Mouse (Mus musculus) frontal cortex, adult 2 months (tissue): ENCODE data around the gene Clstn2. TPM values are rescaled to one million over a fixed set of nuclear protein-coding genes. Genes with fewer than 3 reads are reported as not detected.

Source experiments
- DNase-seq, 2 experiments: peaks; one replicate each; pipeline ENCODE4 v3.0.0; 2022; ENCODE audit warnings: low spot score in 1 of 2; ENCODE audit errors: extremely low spot score in 1 of 2
- polyA plus RNA-seq: library from polyadenylated mRNA; depleted of rRNA; stranded (reverse); fragments of >200 nt; gene quantifications from 2 replicates; pipeline ENCODE4 v1.2.3, GENCODE M21; 2012; rRNA removed

Clstn2 gene
- polyA plus RNA-seq = 41.5 and 44.1 TPM in 2 replicates

DNA sequence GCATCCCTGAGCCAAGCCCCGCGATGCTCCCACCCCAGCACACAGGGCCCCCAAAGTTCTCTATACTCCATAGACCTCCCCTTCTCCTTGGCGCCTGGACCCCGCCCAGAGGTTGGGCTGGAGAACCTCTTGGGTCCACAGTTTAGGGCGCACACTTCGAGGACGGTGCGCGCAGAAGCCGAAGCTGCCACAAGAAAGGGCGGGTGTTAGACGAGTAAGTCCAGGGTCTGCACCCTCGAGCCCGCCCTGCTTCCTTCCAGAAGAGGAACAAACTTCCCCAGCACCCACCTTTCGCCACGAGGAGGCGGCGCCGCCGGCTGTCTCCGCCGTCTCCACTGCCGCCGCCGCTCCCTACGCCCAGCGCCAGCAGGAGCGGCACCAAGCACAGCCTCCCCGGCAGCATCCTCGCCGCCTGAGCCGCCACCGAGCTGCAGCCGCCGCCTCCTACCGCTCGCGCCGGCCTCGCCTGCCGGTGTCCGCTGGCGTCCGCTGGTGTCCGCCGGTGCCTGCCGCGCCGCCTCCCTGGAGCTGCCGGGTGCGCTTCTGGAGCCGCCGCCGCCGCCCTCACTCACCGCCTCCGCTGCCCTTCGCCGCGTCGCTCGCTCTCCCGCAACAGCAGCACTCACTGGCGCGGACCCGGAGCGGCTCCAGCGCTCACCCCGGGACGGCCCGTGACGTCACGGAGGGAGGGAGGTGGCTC, at the start of gene Clstn2:
Gene Clstn2, minus strand, starts transcription at position 609 of the 700 bp plus-strand sequence.
- peak in 1 of 2 experiments; percentile 81 for DNase-seq

DNA sequence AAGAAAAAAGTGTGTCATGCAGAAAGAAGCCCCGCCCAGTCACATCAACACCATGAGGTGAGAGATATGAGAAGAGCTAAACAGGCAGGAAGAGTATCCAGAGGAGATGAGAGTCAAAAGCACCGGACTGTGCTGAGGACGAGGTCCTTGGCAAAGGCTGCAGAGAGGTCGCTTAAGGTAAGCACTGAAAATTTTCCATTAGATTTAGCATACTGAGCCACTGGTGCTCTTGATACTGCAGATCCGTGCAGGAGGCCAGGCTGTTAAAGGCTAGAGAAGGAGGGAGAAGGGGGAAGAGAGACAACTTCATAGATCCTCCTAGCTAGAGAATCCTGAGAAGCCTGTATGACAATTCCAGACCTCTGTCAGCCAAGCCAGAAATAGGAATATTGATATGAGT, 34.8 kb upstream of the Clstn2 start:
- DNase-seq = peak in 1 of 2 experiments; percentile 1

DNA sequence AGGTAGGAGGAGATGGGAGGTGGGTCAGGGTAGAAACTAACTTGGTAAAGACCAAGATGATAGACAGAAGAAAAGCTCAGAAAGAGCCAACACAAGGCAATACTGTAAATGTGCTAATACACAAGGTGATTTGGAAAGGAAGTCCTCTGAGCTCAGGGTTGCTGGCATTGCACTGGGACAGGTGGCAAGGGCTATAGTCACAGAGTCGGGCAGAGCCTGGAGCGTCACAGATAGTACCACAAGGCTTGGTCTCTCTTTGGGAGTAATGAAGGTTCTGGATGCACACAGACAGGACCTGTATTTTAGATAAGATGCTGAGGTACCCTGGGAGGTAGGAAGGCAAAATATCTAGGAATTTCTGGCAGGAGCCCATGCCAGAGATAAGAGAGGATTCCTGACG, 28.7 kb upstream of the Clstn2 start:
- no peak for DNase-seq

DNA sequence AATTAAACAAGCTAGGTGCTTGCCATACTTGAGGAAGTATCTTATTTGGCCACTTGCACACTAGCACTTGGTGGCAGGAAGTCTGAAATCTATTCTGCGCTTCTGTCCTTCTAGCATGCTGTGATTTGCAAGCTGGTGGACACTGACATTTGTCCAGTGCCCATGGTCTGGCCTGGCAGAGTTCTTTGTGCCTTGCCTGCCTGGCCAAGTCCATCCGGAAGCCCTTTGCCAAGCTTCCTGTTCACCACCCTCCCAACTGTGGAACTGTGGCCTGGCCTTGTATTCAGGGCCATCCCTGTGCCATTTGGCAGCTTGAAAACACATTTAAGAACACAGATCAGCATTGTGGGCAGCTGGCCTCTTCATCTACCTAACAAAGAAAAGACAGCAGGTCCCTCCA, 24.3 kb upstream of the Clstn2 start:
- no peak for DNase-seq

DNA sequence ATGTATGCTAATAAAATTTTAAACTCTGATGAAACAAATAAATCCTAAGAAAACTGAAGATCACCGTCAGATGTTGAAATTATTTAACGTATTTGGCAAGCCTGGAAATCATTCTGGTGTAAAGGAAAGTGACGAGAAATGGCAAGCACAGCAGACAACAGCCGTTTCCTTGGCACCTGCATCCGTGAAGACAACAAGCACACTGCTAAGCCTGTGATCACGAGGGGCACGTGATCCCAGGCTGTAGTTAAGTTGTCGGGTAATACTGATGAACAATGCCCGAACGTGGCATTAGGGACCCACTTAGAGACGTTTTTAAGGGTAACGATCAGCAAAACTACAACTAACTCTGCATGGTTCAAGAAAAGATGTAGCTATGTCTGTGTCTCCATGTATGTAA, 18.4 kb upstream of the Clstn2 start:
- DNase-seq = no peak

DNA sequence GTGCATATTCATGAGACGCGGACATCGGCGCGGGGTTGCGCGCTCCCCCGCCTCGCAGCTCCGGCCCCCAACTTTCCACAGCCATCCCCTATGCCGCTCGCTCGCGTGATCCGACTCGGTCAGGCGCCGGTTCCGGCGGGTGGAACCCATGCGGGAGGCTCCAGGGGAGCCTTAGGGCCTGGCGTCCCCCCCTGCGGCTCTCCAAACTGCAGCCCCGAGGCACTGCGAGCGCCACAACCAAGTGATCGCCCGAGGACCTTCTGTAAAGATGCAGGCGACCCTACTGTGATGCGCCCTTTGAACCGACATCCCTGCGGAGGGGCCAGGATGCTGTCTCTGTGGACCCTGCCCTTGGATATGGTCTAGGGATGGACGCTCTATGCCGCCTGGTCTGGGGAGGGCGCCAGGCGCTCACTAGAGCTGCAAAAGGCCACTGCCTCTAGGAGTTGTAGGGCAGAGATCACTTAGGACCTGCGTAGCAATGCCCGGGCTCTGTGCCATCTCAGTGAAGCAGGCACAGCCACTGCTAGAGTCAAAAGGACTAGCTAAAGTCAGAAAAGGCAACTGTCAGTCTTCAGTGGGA, 383 bp upstream of the Clstn2 start:
- no peak for DNase-seq

DNA sequence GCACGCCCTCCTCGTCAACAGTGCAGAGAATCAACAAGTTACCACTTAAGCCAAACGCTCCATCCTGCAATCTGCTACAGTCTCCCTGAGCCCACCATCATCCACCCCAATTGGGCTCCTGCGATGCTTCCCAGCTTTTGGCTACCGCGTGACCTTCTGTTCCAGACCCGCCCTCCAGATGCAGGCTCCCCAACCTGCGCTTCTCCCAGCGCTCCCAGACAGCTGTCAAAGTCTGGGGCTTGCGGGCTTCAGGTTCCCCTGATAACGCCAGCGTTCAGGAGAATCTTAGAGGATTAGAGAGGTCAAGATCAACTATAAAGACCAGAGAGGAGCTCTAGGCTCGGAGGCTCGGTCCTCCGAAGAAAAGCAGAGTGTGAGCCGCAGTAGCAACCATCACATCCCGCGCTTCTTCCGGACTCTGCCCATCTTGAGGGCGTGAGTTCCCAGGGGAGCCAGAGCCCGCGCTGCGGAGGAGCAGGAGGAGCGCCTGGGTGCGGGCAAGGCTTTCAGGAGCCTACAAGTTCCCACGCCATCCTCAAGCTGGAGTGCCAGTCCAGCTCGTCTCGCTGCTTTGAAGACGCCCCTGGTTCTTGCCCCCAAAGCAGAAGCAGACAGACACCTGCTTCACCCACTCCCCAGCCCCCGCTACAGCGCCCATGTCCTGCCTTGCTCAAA, 946 bp downstream of the Clstn2 start:
- DNase-seq = no peak

DNA sequence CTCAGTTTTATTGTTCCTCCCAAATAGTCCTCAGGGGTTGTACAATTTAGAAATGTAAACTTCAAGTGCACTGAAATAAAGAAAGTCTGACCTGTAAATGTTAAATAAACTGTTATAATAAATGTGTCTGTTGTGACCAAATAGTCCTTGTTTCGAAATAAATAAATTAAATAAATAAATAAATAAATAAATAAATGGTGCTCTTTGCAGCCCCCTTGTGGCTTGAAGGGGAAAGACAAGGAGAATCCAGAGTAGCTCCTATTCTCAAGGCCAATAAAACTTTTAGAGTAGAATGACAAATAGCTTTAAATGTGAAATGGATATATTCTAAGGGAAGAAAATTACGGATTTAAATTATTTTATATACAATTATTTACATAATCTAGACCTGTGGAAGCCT, 2.3 kb downstream of the Clstn2 start:
- DNase-seq = peak in 1 of 2 experiments; percentile 74

- DNase-seq = no peak
Observed at GRCm38 (mm10) chr9:98025548-98025947, 7.4 kb downstream of the Clstn2 start.

DNA sequence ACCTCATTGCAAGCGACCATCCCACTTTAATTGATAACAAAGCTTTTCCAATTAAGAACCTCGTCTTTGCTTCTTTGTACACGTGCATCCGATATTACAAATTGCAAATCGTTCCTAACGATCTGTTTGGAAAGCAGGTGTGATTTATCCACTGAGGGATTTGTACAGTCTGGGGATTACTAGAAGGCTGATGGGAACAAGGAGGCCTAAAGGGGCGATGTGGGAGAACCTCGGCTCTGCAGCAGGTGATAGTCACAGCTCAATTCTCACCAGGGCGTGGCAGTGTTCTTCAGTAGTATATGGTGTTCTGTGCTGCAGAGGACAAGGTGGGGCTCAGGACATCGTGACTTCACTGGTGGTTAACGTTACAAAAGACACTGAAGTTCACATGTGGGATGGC, 9.9 kb downstream of the Clstn2 start:
- no peak for DNase-seq

DNA sequence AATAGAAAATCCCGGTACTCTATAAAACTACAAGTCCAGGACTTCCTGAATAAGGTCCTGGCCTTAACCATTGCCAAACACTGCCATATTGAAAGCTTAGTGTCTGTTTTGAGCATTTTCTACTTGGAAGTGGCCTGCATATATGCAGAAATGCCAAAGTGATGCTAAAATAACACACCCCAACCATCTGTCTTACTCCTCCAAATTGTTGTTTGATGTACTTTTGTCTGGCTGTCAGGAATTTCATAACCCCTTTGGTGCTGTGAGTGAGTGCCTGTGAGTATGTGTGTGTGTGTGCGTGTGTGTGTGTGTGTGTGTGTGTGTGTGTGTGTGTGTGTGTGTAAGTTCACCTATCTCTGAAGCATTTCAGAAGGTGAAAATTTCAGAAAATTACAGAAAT, 13.1 kb downstream of the Clstn2 start:
- peak in 1 of 2 experiments; percentile 48 for DNase-seq

- peak; percentile 64 to 71 for DNase-seq
Observed at GRCm38 (mm10) chr9:98018687-98019086, 14.3 kb downstream of the Clstn2 start.

- no peak for DNase-seq
Observed at GRCm38 (mm10) chr9:98016576-98016975, 16.4 kb downstream of the Clstn2 start.

- no peak for DNase-seq
Observed at GRCm38 (mm10) chr9:97996349-97996748, 36.6 kb downstream of the Clstn2 start.

DNA sequence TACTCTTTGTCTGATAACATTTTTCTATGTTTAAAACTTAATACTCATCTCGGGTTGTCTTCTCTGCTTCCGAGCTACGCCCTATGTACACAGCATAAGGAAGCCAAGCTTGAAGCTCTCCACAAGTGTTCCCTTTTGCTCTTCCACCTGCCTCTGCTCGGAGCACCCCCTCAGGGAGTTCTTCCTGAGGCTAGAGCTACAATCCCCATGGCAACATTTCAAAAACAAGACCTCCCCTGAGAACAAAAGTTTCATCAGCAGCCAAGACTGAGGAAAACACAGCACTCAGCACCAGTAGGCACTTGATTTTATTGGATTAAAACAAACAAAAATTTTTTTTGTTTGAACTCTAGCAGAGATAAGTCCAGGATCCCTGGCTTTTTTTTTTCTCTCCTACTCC, 37.3 kb downstream of the Clstn2 start:
- DNase-seq = no peak

- no peak for DNase-seq
Observed at GRCm38 (mm10) chr9:97992131-97992530, 40.9 kb downstream of the Clstn2 start.

DNA sequence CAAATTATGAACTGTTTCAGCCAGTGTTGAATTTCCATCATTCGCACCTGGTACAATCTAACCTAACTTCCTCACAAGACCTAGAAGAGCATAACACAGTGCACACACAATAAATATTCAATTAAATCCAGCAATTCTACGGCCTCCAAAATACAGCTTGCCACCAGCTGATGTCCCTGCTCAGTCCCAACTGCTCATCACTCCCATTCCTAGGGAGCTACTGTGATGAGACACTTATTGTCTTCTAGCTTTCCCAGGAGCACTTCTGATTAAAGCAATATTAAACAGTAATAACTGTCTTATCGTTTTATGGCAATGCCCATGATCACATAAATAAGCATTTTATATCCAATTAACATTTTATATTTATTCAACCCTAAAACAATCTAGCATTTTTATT, 55.6 kb downstream of the Clstn2 start:
- no peak for DNase-seq

GRCm38 (mm10) chr9:97974801-97975347, 58.1 kb downstream of the Clstn2 start:
- peak; percentile 60 to 75 for DNase-seq

DNA sequence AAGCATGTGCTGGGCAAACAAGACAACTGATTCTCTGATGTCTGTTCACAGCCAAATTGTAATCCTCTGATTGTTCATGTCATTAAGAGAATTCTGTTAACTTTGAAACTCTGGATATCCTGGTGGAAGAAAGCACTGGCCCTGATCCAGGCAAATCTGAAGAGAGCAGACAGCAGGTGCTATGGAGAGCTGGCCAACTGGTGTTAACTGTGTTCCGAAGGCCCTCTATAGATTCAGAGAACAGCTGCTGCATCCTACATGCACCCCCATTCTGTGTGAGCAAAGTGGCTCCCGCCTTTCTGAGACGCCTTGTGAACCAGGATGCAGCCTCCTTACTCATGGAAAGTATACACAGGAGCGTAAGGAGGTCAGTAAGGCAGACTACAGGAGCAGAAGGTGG, 66.3 kb downstream of the Clstn2 start:
- peak; percentile 32 to 53 for DNase-seq

DNA sequence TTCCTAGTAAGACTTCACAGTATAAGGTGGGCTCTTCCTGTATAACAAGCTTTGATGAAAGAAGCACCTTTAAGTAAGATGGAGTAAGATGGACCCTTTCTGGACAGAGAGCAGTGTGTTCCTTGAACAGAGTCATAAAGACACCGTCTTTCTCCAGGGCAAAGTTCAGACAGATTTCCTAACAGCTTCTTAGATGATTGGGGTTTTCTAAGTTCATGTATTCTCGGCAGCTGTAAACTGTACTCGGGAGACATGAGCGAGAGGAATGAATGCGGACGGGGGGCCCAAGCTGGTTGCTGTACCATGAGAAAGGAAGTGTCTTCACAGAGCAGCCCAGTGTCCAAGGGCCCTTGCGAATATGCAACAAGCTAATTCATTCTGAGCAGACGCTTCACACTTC, 75.5 kb downstream of the Clstn2 start:
- DNase-seq = no peak

GRCm38 (mm10) chr9:97956407-97957106, 76.4 kb downstream of the Clstn2 start:
- no peak for DNase-seq
